Mouse (Mus musculus): ENCODE results near the gene Slc25a47.

DNA sequence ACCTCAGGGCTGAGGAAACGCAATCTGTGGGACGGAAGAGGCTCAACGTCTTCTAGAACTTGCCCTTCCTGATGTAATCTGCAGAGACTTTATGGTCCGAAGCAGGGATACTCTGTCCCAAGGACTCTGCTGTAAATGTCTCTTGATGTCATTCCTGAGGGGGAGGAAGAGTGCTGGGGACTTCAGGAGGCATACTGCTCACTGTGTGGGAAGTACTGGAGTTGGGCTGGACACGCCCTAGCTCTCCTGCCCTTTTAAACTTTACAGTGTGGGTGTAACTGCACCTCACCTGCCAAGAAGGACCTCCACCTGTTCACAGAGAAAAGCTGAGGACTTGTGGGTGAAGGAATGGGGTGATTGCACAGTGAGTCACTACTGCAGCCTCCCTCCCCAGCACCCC is 44.8 kb downstream of the Slc25a47 start:
- TF ChIP-seq CTCF (IDR thresholded peaks at IDR 0.05; ENCODE audit: low read depth) (no peak), EP300 (IDR thresholded peaks at IDR 0.05; ENCODE audit: low read depth) (no peak)
